Mouse (Mus musculus): ENCODE measurements at regions not wholly inside any gene's neighbourhood (a gene's known extent, or its start where the extent isn't known, plus 50 kb on each side); places are given as distances from the start of the nearest gene placed in this dataset.

- no peak for ATAC-seq (replicated peaks; ENCODE audit: poor library complexity)
Observed at GRCm38 (mm10) chr9:118323796-118324195, 154.2 kb upstream of the Eomes start.

DNA sequence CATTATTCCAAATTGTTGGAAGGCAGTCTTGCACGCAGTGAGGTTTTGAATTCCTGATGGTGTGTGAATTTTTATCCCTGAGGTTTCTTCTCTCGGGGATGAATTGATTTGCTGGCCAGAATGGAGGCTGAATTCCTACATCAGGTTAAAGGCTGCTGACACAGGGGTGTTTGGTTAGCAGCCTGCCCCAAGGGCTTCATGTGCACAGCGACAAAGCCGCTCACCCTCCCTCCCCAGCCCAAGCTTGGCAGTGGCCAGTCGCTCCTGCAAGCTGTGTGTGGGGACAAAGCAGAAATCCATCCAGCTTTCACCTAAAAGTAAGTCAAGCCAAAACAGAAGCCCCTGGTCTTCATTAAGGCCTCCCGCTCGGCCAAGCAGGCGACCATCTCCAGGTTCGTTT lies 151.4 kb upstream of the Eomes start:
- no peak for ATAC-seq (replicated peaks; ENCODE audit: poor library complexity)

DNA sequence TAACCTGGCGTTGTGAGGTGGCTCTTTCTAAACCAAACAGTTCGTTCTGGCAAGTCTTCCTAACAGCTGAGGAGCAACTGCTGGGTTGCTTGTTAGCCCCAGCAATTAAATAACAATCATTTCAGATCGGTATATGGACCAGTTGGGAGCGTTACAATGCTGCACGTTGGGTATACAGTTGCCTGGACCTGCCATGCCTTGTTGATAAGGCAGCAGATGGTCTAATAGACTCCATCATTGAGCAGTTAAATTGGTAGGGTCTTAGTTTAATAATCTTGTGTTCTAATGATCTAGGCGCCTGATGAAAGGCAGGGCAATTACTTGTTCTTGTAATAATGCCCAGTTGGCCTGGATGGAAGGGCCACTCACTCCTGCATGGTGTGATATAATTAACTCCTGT lies 150.1 kb upstream of the Eomes start:
- ATAC-seq (replicated peaks; ENCODE audit: poor library complexity), result no peak

DNA sequence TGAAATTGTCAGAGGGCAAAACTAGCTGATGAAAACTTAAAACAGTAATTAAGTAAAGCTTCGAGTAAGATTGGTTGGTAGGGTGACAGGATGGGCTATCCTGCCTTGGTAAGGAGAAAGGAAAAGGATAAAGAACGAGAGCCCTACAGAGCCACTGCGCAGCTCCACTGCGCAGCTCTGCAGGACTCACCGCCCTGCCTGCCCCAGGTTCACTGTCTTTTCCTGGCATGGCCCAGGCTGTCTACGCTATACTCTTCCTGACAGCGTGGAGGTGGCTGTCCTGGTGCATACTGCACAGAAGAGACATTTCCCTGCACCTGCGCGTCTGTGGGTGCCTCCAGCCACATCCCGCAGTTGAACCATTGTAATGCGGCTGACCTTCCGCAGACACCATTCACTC lies 136.6 kb upstream of the Eomes start:
- no peak for ATAC-seq (replicated peaks; ENCODE audit: poor library complexity)

- ATAC-seq (replicated peaks; ENCODE audit: poor library complexity), result no peak
Observed at GRCm38 (mm10) chr9:118354911-118355310, 123.1 kb upstream of the Eomes start.

DNA sequence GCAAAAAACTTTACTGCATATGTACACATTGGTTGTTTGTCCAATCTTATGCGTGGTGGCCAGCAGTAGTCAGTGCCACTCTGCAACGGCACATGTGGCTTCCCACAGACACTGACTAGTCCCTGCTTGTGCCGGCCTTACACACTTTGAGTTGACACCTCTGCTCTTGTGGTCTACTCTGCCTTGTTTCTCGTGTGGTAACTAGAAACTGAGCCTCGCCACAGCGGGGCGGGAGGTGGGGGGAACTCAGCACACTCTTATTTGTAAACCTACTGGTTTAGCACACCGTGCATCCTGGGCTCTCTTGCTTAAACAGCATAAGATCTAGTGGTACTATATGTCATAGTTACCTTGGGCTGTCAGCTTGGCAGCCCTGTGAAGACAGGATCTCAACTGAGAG lies 120.6 kb upstream of the Eomes start:
- ATAC-seq (replicated peaks; ENCODE audit: poor library complexity), result no peak

- ATAC-seq (replicated peaks; ENCODE audit: poor library complexity), result no peak
Observed at GRCm38 (mm10) chr9:118363929-118364328, 114.1 kb upstream of the Eomes start.

DNA sequence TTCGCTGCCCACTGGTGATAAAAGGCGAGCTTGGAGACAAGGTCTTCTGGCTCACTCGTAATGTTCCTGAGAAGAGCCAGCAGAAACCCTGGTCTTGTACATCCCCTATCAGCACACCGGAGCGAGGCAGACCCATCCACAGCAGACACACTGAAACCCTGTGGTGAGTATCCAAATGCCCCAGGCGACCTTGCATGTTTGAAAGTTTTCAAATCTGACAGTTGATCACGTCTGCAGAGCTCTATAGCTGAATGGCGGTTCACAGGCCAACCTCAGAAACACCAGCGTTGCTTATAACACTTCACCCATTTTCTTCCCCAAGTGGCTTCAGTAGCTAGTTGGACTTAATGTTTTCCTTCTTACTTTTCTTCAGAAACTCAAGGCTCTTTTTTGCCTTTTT lies 112.6 kb upstream of the Eomes start:
- ATAC-seq (replicated peaks; ENCODE audit: poor library complexity), result no peak

GRCm38 (mm10) chr9:118367314-118367713 lies 110.7 kb upstream of the Eomes start:
- ATAC-seq (replicated peaks; ENCODE audit: poor library complexity), result no peak

DNA sequence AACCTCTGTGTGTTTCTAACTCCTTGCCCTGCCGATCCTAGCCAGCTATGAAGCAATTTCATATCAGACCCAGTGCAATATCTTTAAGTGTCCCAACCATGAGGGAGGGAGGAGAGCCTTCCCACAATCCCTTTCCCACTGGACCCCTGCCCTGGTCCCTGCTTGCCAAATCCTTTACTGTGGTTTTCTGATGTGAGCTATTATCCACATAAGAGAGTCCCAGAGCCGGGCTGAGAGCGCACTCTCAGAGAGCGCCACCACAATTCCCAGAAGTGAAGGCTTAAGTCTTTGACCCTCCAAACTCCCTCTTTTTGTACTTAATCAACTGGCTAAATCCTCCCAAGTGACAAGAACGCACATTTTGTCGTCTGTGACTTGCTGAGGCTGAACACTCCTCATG lies 107.4 kb upstream of the Eomes start:
- no peak for ATAC-seq (replicated peaks; ENCODE audit: poor library complexity)

GRCm38 (mm10) chr9:118374680-118375079 lies 103.3 kb upstream of the Eomes start:
- ATAC-seq (replicated peaks; ENCODE audit: poor library complexity), result no peak

GRCm38 (mm10) chr9:118379055-118379454 lies 99.0 kb upstream of the Eomes start:
- peak; percentile 50 for ATAC-seq (replicated peaks; ENCODE audit: poor library complexity)

- no peak for ATAC-seq (replicated peaks; ENCODE audit: poor library complexity)
Observed at GRCm38 (mm10) chr9:118382532-118382931, 95.5 kb upstream of the Eomes start.

DNA sequence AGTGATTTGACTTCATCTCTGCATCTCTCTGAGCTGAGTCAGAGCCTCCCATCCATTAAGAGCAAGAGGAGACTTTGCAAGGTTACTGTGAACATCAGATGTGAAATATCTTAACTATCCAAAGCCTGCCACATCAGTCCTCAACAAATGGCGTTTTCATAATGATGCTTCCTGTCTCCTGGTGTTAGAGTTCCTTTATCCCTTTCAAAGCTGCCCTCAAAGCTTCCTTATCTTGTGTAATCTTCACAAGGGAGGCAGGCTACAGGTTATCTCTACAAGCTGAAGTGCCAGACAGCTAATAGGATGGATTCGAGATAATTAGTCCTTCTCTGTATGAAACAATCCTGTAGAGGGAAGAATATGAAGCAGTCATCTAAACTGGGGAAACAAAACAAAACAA lies 93.4 kb upstream of the Eomes start:
- ATAC-seq (replicated peaks; ENCODE audit: poor library complexity), result no peak

GRCm38 (mm10) chr9:118387631-118388030 lies 90.4 kb upstream of the Eomes start:
- ATAC-seq (replicated peaks; ENCODE audit: poor library complexity), result no peak

GRCm38 (mm10) chr9:118389481-118390334 lies 88.3 kb upstream of the Eomes start:
- ATAC-seq (replicated peaks; ENCODE audit: poor library complexity), result peak; percentile 52

- no peak for ATAC-seq (replicated peaks; ENCODE audit: poor library complexity)
Observed at GRCm38 (mm10) chr9:118390679-118391078, 87.3 kb upstream of the Eomes start.

GRCm38 (mm10) chr9:118391715-118392114 lies 86.3 kb upstream of the Eomes start:
- ATAC-seq (replicated peaks; ENCODE audit: poor library complexity), result no peak

DNA sequence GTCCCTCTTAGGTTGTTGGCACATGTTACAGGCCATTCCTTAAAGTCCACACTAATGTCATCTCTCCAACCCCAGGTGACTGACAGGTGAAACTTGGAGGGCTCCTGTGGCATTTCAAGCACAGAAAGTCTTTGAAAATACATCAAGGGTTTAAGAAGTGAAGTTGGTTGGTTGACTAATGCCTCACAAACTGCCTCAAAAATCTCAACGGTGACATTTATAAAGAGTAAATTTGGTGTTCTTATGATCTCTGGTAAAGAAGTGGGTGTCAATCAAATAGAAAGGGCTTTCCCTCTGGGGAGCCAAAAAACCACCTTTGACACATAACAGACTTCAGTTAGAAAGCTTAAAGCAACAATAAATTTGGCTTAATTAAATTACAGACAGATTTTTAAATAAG lies 85.2 kb upstream of the Eomes start:
- ATAC-seq (replicated peaks; ENCODE audit: poor library complexity), result no peak

DNA sequence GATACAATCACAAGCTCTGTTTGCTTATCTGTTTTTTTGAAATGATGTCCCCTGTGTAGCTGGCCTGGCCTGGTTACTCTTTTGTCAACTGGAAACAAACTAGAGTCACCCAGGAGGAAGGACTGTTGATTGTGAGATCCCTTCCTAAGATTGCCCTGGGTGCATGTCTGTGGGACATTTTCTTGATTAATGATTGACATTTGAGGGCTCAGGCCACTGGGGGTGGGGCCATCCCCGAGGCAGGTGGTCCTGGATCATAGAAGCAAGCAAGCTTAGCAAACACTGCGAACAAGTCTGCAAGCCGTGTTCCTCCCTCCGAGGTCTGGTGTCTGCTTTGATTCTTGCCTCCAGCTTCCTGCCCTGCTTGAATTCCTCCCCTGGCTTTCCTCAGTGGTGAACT lies 84.4 kb upstream of the Eomes start:
- no peak for ATAC-seq (replicated peaks; ENCODE audit: poor library complexity)

- ATAC-seq (replicated peaks; ENCODE audit: poor library complexity), result no peak
Observed at GRCm38 (mm10) chr9:118396425-118397053, 81.5 kb upstream of the Eomes start.

GRCm38 (mm10) chr9:118400520-118400919 lies 77.5 kb upstream of the Eomes start:
- ATAC-seq (replicated peaks; ENCODE audit: poor library complexity), result peak; percentile 24; the same call in 1 of the 2 replicates

GRCm38 (mm10) chr9:118401170-118401569 lies 76.8 kb upstream of the Eomes start:
- peak; percentile 45 for ATAC-seq (replicated peaks; ENCODE audit: poor library complexity)

All from megakaryocyte progenitor cell, adult 5-6 weeks (primary cell).